Mouse (Mus musculus) lung, adult 2 months (tissue): ENCODE results near the gene Sag.

ENCODE experiments used
- CTCF ChIP-seq: fragments of 200-500 bp; IDR thresholded peaks from 2 replicates; pipeline ENCODE4 v1.5.1; 2011; ENCODE audit warnings: mild to moderate bottlenecking, low read length, control low read depth; ENCODE audit not compliant: insufficient read depth
- POLR2A ChIP-seq: fragments of 200-500 bp; IDR thresholded peaks from 2 replicates; pipeline ENCODE4 v1.6.1; 2011; ENCODE audit warnings: low read depth, mild to moderate bottlenecking, control low read depth, low read length, borderline replicate concordance; ENCODE audit errors: extremely low read depth

GRCm38 (mm10) chr1:87769263-87769662 lies 34.2 kb upstream of the Sag start:
- TF ChIP-seq CTCF (no peak), POLR2A (no peak)
